Mouse (Mus musculus) layer of hippocampus, postnatal 14 days (tissue): Measurements from ENCODE around the gene Oas3. TPM values are rescaled to one million over a fixed set of nuclear protein-coding genes. Genes with fewer than 3 reads are reported as not detected.
"Not testable (repeated sequence)": the region's sequence is repeated elsewhere in the genome, so short reads cannot be mapped to it uniquely, and the experiment has no call there.

Experiments
- DNase-seq, 2 experiments: peaks; one replicate each; pipeline ENCODE4 v3.0.0; 2021 to 2022; ENCODE audit warnings: low spot score in 2 of 2, mixed read lengths in 1 of 2
- long read RNA-seq, 2 experiments: library from polyadenylated mRNA; stranded (forward); transcript quantifications; one replicate each; pipeline ENCODE4 v2.0.0; 2021
- total RNA-seq, 2 experiments: library from RNA; stranded (reverse); gene quantifications; 2 replicates each; pipeline ENCODE4 v1.2.3; 2021

Oas3 gene
- not detected for total RNA-seq
- long read RNA-seq, experiment 1, partial matches to known transcripts: 0 of 1 reads
- long read RNA-seq, experiment 1, other reads (novel, unspliced or antisense): 1 of 1 reads
- long read RNA-seq, experiment 2: 0 reads

DNA sequence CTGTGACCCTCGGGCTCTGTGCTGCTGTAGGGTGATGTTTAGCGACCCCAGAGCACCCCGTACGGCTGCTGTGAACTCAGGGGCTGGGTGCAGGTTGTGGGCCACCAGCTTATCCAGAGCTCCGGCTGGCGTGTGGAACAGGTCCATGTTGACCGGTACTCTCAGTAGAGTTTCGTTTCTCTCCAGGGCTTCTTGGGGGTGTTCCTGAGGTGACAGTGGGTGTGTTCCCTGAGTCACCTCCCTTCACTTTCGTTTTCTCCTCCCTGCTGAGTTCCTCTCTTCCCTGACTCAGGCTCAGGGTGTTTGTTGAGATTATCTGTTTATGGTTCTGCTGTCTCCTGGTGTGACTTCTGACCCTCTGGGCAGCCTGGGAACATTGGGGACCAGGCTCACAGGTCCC is at the start of gene Oas3:
Gene Oas3, minus strand, starts transcription at position 184 of the 400 bp plus-strand sequence.
- DNase-seq: no peak

DNA sequence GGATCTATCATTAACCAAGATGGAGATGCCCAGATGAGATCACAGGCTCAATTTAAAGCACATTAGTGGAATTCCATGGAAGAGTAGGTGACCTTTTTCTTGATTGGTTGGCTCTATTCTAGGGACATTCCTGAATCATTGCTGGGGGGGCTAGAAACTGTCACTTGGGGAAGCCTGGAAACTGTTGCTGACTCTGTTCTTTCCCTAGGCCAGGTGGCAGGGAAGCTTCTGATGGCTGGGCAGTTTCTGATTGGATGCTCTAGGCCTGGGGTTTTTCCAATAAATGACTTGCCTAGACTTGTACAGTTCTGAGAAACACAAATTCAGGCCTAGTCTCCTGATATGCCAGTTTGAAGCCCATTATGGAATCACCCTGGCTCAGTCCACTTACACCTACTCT is 41.5 kb upstream of the Oas3 start:
- no peak for DNase-seq

DNA sequence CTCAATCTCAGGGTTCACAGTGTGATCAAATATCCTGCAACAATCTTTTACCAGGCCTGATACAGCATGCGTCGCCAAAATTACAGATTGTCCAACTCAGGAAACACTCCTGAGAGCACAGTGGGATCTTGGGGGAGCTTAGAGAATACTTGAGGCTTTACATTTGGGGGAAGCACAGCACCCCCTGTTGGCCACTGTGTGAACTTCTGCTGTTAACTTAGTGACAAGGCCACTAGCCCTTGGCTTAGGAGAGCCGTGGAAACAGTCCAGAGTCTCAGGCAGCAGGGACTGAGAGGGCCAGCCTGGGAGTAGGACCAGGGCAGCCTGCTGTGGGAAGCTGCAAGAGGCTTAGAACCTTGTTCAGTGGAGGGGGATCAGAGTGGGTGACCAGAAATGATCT is 38.5 kb upstream of the Oas3 start:
- no peak for DNase-seq

DNA sequence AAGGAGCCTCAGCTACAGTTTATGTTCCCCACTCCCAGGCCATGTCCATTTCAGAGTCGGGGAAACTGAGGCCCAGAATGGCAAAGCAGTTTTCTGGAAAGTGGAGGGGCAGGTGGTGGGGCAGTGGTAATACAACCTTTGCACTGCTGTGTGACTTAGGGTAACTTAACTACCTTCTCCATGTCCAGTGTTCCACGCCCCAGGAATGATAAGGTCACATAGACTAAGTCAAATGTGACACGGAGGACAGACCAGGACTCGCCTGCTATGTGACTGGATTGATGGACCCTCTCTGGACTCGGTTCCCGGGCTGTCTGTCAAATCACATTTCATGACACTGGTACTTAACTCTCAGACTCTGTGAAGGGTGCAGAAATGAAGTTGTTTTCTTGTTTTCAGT is 35.6 kb upstream of the Oas3 start:
- DNase-seq: no peak

DNA sequence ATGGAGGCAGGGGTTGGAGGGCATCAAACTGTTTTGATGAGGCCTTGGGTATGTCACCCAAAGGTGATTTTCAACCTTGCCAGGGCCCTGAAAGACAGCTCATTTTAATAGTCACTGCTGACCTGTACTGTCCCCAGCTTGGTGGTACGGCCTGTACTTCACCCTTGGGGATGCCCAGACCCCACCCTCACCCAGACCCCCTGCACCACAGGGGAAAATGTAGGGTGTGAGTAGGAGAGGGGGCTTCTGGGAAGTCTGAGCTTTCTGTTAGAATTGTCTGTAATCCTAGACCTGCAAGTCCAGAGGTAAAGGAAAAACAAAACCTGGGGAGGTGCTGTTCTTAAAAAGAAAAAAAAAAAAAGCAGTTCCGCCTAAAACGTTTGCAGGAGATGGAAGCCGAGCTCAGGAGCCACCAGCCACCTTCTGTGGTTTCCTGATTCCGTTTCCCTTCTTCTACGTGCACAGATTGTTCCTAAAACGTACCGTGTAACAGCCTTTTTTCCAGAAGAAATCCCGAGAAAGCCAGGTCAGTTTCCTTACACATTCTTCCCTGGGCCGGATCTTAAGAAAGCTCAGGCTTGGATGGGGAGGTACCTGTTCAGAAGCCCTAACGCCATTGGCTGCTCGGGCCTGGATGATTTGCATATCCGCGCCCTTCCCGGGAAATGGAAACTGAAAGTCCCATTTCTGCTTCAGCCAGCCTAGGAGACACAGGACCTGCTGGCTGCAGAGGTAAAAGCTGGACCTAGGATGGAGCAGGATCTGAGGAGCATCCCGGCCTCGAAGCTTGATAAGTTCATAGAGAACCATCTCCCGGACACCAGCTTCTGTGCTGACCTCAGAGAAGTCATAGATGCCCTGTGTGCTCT is 34.7 kb upstream of the Oas3 start, which contains the start of gene Oas1c:
Gene Oas1c, minus strand, starts transcription at position 564 of the 869 bp plus-strand sequence.
- peak; percentile 47 to 70 for DNase-seq

DNA sequence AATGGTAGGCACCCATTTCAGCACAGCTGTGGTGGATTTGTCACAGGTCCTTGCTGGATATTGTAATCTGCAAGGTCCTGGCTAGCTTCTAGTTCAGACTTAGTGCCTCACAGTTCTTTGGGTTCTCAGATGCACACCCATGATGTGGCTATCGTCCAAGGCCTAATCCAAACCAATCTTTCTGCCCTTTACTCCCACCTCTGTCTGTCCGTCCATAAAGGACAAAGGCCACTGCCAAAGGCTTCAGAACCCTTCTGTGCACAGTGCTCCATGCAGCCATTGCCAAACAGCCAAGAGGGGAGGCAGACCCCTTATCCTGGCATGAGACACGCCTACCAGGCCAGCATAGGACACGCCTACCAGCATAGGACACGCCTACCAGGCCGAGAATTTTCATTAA is 31.7 kb upstream of the Oas3 start:
- no peak for DNase-seq

DNA sequence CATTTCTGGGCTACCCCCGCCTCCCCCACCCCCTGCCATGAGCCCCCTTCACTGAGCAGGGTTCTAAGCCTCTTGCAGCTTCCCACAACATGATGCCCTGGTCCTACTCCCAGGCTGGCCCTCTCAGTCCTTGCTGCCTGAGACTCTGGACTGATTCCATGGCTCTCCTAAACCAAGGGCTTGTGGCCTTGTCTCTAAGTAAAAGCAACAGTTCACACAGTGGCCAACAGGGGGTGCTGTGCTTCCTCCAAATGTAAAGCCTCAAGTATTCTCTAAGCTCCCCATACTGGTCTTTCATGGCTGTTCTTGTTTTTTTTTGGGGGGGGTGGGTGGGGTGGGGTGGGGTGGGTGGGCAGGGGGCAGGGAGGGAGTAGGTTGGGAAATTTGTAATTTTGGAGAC is 29.0 kb upstream of the Oas3 start:
- peak in 1 of 2 experiments; percentile 35 for DNase-seq

DNA sequence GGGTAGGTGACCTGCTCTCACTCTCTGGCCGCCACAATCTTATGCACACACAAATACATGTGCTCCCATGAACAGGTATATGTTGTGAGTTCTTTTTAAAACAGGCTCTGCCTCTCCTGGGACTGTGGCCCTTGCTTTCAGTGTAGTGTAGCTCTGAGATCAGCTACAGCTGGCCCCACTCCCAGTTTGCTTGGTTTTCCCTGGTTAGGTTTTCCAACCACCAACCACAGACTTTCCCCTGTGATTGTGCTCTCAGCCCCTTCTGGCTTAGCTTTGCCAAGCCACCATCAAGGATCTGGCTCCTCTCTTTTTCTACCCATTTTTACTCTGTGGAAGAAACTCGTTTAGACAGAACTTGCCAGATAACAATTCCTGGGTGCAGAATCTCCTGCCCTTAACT is 26.1 kb upstream of the Oas3 start:
- no peak for DNase-seq

DNA sequence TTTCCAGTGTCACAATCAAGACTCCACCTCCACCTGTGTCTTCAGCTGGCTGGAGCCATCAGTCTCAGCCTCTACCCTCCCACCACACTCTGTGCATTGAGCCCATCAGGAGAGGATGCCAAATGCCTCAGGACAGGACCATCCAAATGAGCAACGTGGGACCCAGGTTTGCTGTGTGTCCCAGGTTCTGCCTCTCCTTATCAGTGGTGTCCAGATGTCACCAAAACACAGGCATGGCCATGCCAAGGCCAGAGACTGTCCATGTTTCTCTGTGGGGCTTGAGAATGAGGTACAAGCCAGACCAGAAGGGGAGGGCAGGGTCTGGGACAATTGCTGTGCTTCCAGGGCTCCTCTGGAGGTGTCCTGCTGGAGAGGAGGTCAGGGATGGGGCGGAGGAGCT is 21.5 kb upstream of the Oas3 start:
- DNase-seq: not testable (repeated sequence)

DNA sequence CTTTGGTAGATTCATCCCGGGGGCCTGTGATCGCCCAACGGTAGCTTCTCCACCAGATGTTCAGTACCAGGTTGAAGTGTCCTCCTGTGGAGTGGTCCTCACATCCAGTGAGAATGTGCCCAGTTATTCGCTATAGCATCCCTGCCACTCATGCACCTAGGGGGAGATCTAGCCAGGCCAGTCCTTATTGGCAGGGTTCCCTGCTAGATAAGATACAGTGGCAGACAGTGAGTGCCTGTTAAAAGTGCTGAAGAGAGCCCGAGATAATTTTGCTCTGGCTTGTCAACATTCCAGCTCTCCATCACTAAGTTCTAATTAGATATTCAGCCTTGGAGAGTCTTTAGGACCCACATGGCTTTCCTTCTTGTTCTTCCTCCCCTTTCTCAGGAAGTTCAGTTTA is 20.7 kb upstream of the Oas3 start:
- not testable (repeated sequence) for DNase-seq

DNA sequence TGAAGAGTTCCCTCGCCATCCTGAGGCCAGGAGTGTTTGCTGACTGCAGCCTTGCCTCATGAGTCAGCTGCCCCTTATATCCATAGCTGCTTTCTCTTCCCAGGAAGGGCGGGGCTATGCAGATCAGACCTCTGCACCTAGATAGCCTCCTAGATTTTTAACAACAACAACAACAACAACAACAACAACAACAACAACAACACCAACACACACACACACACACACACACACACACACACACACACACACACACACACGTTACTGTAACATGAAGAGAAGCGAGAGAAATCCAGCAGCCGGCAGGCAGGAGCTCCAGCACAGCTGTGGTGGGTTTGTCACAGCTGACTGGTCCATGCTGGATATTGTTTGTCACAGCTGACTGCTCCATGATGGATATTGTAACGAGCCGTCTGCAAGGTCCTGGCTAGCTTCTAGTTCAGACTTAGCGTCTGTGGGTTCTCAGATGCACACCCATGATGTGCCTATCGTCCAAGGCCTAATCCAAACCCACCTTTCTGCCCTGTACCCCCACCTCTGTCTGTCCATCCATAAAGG is 18.1 kb upstream of the Oas3 start, which contains the start of gene Oas1e:
Gene Oas1e, minus strand, starts transcription at position 51 of the 555 bp plus-strand sequence.
- not testable (repeated sequence) for DNase-seq

DNA sequence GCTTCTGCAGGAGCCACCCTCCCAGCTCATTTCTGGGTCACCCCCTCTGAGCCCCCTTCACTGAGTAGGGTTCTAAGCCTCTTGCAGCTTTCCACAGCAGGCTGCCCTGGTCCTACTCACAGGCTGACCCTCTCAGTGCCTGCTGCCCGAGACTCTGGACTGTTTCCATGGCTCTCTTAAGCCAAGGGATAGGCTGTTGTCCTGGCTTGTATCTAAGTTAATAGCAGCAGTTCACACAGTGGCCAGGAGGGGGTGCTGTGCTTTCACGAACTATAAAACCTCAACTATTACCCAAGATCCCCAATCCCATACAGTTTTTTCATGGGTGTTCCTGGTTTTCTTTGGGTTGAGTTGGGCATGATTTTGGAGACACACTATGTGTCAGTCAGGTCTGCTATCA is 15.6 kb upstream of the Oas3 start:
- DNase-seq: peak; percentile 48 to 56

DNA sequence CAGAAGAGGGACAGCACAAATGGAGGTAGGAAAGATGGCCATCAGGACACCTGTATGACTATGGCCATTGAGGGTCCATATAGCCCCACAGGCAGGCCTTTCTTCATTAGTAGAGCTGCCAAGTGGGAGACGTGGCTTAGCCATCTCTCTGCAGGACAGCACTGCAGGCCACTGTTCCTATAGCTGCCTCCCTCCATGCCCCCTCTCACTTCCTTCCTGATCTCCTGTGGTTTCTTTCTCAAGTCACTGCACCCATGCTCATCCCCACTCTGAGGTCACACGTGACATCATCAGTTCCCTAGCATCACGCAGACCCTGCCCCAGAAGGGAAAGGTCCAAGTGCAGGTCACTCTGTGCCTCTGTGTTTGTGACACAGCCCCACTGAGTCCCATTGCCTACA is 9.6 kb upstream of the Oas3 start:
- no peak for DNase-seq

DNA sequence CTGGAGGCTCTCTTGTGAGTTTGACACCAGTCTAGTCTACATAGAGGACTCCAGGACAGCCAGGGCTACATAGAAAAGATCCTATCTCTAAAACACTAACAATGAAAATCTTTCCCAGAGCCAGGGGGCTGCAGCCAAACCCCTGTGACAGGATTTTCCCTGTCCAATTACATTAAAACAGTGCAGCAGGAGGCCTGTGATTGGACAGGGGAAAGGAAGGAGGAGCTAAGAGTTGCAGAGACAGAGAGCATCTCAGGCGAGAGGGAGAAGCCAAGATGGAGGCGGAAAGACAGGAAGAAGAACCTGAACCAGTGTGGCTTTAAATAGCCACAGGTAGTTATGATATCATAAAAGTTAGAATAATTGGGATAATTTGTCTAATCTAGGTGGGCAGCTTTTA is 5.0 kb upstream of the Oas3 start:
- DNase-seq: no peak

DNA sequence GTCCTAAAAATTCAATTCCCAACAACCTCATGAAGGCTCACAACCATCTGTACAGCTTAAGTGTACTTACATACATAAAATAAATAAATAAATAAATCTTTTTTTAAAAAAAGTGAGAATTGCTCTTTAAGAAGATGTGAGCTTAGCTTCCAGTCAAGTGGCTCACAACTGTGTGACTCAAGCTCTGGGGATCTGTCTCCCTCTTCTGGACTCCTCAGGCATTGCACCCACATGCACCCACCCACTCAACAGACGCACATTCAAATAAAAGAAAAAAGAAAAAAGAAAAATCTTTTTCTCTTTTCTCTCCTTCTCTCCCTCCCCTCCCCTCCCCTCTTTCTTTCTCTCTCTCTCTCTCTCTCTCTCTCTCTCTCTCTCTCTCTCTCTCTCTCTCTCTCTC is 4.2 kb upstream of the Oas3 start:
- DNase-seq: no peak

DNA sequence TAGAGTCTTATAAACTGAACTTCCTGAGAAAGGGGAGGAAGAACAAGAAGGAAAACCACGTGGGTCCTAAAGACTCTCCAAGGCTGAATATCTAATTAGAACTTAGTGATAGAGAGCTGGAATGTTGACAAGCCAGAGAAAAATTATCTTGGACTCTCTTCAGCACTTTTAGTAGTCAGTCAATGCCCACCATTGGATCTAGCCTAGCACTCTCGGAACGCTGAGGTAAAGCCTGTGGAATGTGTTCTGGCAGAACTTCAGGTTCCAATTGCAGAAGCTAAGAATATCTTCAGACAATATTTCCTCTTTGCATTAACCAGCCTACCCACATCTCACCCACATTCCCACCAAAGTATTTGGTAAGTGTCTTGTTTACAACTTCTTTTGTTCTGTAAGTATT is 2.5 kb upstream of the Oas3 start:
- peak in 1 of 2 experiments; percentile 9 for DNase-seq

DNA sequence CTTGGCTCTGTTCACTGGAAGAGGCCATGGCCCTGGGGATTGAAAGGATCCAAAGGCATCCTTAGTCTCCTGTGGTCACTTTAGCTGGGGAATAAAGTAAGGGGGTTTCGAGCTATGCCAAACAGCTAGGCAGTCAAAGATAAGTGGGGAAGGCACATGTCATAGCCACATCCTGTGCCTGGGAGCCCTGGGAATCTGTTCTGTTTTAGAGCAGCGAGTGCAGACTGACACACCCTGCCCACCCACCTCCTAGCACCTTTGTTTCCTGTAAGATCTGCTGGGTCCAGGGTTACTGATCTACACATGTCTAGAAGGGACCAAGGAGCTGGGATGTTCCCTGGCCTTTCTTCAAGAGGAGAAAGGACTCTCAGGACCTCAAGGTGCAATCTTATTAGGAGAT is 1.5 kb upstream of the Oas3 start:
- no peak for DNase-seq

DNA sequence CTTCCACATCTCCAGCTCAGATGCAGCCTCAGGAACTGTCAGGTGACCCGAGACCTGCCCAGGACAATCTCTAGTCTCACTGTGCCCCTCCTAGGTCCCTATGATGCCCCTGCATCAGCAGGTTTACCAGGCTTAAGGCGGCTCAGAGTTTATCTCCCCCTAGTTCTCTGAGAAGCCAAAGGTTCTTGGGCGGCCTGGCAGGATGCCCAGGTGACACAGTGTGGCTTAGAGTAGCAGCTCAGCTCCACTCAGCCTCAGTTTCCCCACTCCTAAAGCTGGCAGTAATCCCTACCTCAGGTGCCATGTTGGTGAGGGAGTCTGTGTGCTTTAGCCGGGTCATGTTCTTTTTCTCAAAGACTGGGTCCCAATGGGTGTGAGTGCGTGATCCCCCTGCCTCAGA is 660 bp downstream of the Oas3 start:
- DNase-seq: no peak

DNA sequence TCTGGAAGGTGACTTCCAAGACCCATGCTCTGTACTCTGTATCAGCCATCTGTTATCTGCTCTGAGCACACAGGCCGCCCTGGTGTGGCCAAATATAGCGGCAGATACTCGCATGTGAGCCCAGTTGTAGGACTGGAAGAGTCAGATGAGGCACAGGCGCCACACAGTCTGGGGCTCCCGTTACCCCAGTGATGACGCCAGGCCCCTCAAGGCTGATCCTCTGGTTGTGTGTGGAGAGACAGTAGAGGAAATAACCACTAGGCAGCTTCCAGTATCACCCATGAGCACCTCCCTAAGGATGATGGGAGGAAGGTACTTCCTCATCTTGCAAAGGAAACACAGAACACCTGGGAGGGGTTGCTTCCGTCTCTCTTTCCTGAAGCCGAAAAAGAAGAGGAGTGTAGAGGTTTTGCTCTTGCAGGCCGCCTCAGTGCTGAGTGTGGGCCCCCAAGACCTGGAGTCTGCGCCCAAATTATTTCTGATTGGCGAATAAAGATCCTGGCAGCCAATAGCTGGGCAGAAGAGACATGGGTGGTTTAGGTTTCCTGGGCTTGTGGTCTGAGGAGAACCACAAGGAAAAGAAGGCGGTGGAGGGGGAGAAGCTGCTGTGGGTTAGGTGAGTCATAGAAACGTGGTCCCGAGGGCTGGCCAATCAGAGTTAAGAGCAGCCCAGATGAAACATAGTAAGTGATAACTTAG is 2.0 kb downstream of the Oas3 start:
- no peak for DNase-seq

DNA sequence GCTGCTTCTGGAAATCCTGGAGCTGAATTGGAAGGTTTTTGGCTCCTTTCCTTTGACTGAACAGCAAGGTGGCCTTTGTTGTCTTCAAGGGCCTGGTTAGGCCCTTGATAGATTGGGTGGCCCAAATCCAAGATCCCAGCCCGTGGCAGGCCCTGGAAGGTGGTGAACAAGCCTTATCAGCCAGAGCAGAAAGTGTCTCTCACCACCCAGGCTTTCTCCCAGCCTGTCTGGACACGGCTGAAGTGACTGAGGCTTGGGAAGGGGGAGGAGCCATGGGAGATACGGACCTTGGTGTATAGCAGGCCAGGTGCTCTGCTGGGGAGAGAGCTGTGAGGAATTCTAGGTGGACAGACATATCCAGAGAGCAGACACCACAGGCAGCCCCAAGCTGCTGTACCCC is 8.1 kb downstream of the Oas3 start:
- DNase-seq: no peak

DNA sequence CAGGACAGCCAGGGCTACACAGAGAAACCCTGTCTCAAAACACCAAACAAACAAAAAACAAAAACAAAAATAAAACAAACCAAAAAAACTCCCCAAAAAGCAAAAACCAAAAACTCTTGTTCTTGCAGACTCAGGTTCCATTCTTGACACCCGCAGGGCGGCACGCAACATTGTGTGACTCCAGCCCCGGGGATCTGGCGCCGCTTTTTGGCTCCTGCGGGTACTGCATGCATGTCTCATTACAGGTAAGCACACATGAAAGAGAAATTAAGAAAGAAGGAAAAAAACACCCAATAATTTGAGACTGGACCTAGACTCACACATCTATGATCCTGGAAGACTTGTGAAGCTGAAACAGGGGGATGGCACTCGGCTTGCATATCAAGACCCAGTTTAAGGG is 12.5 kb downstream of the Oas3 start:
- no peak for DNase-seq

DNA sequence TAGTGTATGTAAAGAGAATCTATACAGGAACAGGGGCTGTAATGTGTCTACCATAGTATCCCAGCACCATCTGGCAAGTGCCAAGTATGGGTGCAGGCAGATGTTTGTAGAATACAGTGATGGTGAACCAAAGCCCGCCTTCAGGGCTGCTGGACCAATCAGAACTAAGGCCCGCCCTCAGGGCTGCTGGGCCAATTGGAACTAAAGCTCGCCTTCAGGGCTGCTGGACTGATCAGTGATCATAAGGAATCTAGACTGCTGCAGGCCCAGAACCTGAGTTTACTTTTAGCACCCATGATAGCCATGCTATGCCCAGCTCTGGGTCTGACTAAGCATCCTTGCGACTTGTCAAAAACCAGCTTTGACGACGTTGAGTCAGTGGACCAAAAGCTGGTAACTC is 15.6 kb downstream of the Oas3 start:
- DNase-seq: no peak
